Mouse (Mus musculus) erythroblast, embryonic 14.5 days (primary cell): ENCODE measurements around the gene Rtn4rl1. TPM values are rescaled to one million over a fixed set of nuclear protein-coding genes. Genes with fewer than 3 reads are reported as not detected.

Experiments used
- H3K27me3 ChIP-seq: 2 replicates; pipeline ENCODE4 v1.6.1; 2012; ENCODE audit warnings: inconsistent platforms; ENCODE audit not compliant: control insufficient read depth
- H3K36me3 ChIP-seq: 2 replicates; pipeline ENCODE4 v1.6.1; 2012; ENCODE audit warnings: mild to moderate bottlenecking, inconsistent platforms; ENCODE audit not compliant: control insufficient read depth
- H3K4me1 ChIP-seq: 2 replicates; pipeline ENCODE4 v1.6.1; 2012; ENCODE audit warnings: inconsistent platforms; ENCODE audit not compliant: control insufficient read depth
- H3K4me3 ChIP-seq: replicated peaks from 2 replicates; pipeline ENCODE3; 2012; ENCODE audit warnings: moderate library complexity, mild to moderate bottlenecking, inconsistent platforms
- H3K9me3 ChIP-seq: 2 replicates; pipeline ENCODE4 v1.6.1; 2012; ENCODE audit warnings: low read length, inconsistent platforms, mixed read lengths; ENCODE audit not compliant: control insufficient read depth
- GATA1 ChIP-seq: IDR thresholded peaks from 2 replicates; pipeline ENCODE4 v1.6.1; 2012; ENCODE audit warnings: low read length, inconsistent platforms, mixed read lengths
- TAL1 ChIP-seq: IDR thresholded peaks from 3 replicates; pipeline ENCODE4 v1.6.1; 2012; ENCODE audit warnings: low read length, inconsistent platforms, mixed read lengths
- polyA plus RNA-seq: library from polyadenylated mRNA; stranded (reverse); fragments of >175 nt; gene quantifications from 2 replicates; pipeline ENCODE4 v1.2.3, GENCODE M21; 2012

Gene Rtn4rl1
- polyA plus RNA-seq, 1 experiment: not detected

DNA sequence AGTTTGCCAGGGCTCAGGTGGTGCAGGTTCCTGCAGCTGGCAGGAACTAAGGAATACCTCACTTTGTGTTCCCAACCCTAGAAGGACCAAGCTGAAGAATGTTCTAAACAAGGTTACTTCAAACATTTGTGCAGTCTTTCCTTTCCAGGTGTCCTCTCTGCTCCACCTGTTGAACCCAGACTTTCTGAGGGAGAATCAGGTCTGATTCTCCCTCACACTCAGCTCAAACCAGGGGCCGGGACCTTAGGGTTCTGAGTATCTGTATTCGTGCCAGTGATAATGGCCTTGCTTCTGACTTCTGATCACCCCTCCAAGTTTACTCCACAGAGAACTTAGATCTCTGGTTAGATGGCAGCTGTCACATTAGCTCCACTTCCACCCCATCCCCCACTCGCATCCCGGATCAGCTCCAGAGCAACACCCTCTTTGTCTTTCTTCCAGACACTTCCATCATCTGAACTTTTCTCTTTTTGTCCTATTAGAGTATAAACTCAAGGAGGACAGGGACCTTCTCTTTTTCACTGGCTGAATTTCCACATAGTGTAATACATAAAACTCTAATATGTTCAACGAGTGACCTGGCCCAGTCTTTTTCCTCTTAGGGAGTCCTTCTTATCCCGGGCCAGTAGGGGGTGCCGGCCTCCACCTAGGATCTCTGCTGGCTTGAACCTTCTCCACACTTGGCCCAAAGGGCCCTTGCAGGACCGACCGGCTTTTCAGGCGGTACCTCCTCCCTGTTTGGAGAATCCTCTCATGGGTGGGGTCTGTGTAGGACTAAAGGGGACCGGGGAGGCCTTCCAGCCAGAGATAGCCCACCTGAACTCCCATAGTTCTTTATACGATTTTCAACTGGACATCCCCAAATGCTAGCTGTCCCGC is 1.0 kb upstream of the Rtn4rl1 start:
- Histone ChIP-seq H3K4me3 (no peak overlapping the region), H3K9me3 (peaks cover 18% of the 10 kb centered on the region; the same call in 1 of the 2 replicates), H3K27me3 (peaks cover 71% of the 10 kb centered on the region), H3K36me3 (no peaks in the 10 kb centered on the region), H3K4me1 (peaks cover 50% of the 10 kb centered on the region)
- TF ChIP-seq GATA1 (no peak), TAL1 (no peak)

DNA sequence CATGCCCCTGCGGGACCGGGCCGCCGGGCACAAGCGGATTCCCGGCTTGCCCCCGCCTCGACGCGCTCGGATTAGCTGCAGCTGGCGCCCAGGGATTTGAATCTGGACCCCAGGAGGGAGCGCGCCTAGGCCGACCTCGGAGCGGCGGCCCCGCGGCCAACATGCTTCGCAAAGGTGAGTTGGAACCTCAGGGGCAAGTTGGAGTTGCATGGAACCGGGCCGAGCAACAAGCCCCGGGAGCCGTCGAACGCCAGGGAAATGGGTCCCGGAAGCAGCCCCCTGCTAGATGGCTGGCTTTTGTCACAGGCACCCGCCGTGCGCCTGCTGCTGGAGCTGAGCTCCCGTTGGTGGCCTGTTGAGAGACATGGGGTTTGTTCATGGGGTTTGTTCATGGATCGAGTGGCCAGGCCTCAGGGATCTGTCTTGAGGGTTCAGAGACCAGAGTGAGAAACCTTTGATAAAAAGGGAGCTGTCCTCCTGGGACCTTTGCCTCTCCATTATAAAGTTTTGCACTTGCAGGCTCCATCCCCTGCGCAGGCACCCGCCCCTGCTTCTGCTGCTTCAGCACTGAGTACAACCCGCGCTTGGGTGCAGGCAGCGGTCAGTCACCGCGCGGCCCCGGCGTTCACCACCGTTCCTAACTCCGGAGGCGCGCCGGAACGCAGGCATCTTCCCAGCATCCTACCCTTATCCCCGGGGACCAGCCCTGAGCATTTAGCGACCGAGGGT is 702 bp downstream of the Rtn4rl1 start:
- peaks cover 45% of the 10 kb centered on the region for H3K4me1 ChIP-seq
- H3K4me3 ChIP-seq: peak overlapping the region; percentile 48
- TF ChIP-seq GATA1 (no peak), TAL1 (no peak)

DNA sequence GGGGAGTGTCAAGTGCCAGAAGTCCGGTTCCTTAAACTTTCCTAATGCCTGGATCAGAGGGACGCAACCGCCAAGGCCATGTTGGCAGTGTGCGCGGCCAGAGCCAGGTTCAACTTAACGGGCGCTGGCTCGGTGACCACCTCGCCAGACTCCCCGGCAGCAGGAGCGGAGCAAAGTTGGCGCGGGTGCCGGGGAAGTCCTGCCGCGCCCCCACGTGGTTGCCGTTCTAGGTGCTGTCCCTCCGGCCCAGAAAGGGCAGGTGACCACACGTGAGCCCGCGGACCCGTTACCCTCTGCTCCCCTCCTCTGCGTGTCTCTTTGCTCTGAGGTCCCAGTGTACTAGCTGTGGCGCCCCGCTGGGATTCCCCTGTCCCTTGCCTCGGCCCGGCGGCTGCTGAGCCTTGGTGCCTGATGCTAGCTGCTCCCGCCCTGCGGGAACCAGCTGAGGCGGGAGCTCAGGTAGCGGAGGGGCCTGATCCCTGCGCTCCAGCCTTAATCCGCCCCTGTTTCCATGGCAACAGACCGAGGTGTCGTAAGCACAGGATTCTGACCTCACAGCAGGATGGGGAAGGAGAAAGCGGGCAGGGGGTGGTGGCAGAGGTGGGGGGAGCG is 1.4 kb downstream of the Rtn4rl1 start:
- Histone ChIP-seq H3K4me3 (peak overlapping the region; percentile 7), H3K4me1 (peaks cover 39% of the 10 kb centered on the region), H3K36me3 (no peaks in the 10 kb centered on the region), H3K27me3 (peaks cover 94% of the 10 kb centered on the region), H3K9me3 (peaks cover 18% of the 10 kb centered on the region; the same call in 1 of the 2 replicates)
- TF ChIP-seq GATA1 (no peak), TAL1 (no peak)

More for the DNA sequence above, 702 bp downstream of the Rtn4rl1 start:
- H3K9me3 ChIP-seq: peaks cover 18% of the 10 kb centered on the region; the same call in 1 of the 2 replicates
- no peaks in the 10 kb centered on the region for H3K36me3 ChIP-seq
- H3K27me3 ChIP-seq: peaks cover 88% of the 10 kb centered on the region

DNA sequence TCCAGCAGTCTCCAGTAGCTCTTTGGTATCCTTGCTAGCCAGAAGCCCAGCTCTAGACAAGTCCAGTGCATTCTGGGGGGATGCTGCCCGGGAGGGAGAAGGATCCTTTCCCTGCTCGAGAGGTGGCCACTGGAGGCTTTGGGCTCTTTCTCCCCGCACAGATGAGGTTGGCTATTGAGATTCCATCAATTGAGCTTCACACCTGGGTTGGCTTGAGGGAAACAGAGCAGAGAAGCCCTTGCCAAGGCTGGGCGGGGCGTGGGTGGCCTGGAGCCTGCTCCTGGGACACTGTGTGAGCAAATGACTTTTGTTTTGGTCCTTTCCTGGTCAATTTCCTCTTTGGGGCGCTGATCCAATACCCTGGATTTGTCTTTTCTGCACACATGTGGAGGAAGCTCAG is 2.5 kb downstream of the Rtn4rl1 start:
- peaks cover 18% of the 10 kb centered on the region; the same call in 1 of the 2 replicates for H3K9me3 ChIP-seq
- H3K27me3 ChIP-seq: peaks cover 97% of the 10 kb centered on the region
- H3K4me3 ChIP-seq: no peak overlapping the region
- TF ChIP-seq GATA1: no peak
- no peak for TF ChIP-seq TAL1
- H3K36me3 ChIP-seq: no peaks in the 10 kb centered on the region
- H3K4me1 ChIP-seq: peaks cover 27% of the 10 kb centered on the region

DNA sequence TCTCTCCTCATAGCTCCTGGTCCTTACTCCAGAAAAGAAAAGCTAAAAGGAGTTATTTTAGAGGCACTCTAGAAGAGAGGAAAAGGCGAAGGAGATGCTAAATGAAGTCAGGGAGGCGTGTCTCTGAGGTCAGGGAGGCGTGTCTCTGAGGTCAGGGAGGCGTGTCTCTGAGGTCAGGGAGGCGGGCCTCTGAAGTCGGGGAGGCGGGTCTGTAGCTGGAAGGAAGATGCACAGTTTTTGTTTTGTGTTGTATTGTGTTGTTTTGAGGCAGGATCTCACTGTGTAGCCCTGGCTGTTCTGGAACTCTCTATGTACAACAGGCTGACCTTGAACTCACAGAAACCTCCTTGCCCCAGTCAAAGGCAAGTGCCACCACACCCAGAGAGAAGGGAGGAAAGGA is 4.4 kb downstream of the Rtn4rl1 start:
- peaks cover 18% of the 10 kb centered on the region; the same call in 1 of the 2 replicates for H3K9me3 ChIP-seq
- peaks cover 82% of the 10 kb centered on the region for H3K27me3 ChIP-seq
- no peaks in the 10 kb centered on the region for H3K36me3 ChIP-seq
- H3K4me3 ChIP-seq: no peak overlapping the region
- H3K4me1 ChIP-seq: peaks cover 28% of the 10 kb centered on the region
- no peak for TF ChIP-seq GATA1
- TF ChIP-seq TAL1: no peak

DNA sequence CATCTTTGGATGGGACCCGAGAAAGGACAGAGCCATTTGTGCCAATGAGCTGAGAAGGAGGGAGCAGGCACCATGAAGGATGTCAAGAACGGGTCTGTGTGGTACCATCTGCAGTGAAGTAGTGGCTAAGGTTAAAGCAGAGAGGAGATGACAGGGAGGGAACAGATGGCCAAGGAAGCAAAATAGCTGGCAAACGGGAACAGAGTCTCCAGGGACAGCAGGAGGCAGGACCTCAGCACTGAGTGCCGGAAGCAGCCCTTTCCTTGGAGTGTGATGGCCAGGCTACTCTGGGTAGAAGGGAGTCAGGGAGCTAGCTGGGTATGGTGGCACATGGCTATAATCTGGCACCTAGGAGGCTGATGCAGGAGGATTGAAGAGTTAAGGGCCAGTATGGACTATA is 5.2 kb downstream of the Rtn4rl1 start:
- Histone ChIP-seq H3K4me3 (no peak overlapping the region), H3K9me3 (peaks cover 14% of the 10 kb centered on the region; the same call in 1 of the 2 replicates), H3K36me3 (no peaks in the 10 kb centered on the region), H3K27me3 (peaks cover 75% of the 10 kb centered on the region), H3K4me1 (peaks cover 21% of the 10 kb centered on the region)
- TF ChIP-seq TAL1 (no peak), GATA1 (no peak)

DNA sequence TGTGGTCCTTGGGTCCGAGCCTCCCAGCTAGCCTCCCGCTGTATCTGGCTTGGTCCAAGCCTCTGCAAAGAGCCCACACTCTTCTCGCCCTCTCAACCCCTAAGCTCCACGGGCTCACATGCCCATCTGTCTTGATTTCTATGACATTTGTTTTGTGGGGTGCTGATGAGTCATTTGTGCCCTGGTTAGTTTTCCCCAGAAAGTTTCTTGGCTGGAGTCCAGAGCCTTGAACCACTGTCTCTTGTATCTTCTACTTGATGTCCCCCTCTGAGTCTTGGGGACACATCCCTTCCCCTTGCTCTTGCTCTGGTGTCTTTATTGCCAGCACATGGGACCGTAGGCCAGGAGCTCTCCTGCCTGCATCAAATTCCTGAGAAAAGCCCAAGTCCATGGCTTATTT is 6.4 kb downstream of the Rtn4rl1 start:
- H3K9me3 ChIP-seq: peaks cover 3% of the 10 kb centered on the region; the same call in 1 of the 2 replicates
- peaks cover 65% of the 10 kb centered on the region for H3K27me3 ChIP-seq
- H3K36me3 ChIP-seq: no peaks in the 10 kb centered on the region
- TF ChIP-seq TAL1 (no peak), GATA1 (no peak)
- no peak overlapping the region for H3K4me3 ChIP-seq
- H3K4me1 ChIP-seq: peaks cover 10% of the 10 kb centered on the region

DNA sequence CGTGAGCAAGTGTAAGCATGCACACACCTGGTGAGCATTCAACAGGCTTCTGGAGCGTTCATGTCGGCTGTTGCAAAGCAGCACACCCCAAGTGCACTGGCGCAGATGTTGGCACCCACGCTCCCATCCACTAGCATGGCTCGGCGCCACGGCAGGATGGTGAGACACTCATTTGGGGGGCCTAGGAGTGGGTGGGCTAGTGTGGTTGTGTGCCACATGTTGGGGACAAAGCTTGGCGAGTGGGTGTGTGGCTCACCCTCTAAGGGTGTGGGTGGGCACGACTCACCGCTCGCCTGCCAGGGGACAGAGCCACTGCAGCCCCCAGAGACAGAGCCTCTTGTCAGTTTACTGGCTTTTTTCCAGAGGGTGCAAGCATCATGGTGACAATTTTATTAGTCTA is 7.4 kb downstream of the Rtn4rl1 start:
- no peaks in the 10 kb centered on the region for H3K9me3 ChIP-seq
- peaks cover 56% of the 10 kb centered on the region for H3K27me3 ChIP-seq
- no peak overlapping the region for H3K4me3 ChIP-seq
- H3K4me1 ChIP-seq: peaks cover 11% of the 10 kb centered on the region
- TF ChIP-seq GATA1 (no peak), TAL1 (no peak)
- H3K36me3 ChIP-seq: no peaks in the 10 kb centered on the region
